8 mouse cellular contexts compared by ENCODE assay signal in the genomic region with DNA sequence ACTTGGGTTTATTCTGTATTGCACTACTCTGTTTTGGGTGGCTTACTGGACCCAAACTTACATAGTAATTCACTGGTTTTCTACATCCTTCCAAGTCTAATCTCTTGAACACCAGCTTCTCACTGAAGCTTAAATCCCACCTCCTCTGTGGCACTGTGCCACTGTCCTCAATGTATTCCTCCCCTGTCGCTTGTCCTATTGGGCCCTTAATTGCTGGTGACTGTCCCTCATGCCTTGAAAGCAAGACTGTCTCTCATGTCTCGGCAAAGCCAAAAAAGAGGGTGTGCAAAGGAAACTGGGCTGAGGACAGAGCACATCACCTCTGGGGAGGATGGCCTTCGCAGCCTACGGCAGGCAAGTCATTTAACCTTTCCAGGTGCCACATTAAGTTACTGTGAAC. TPM values are rescaled to one million over a fixed set of nuclear protein-coding genes. Genes with fewer than 3 reads are reported as not detected.
DNase-seq lines count a peak whose midpoint lies in the region; ATAC-seq and TF ChIP-seq lines count a peak whose summit lies in the region.

No protein-coding gene starts in this region.

- DNase-seq in lung, postnatal 25 days (ENCODE audit: low spot score), result no peak
- DNase-seq in embryonic facial prominence, embryonic 14.5 days (ENCODE audit: low spot score), result no peak
- DNase-seq in limb, embryonic 14.5 days (ENCODE audit: low spot score), result no peak
- no peak for DNase-seq in layer of hippocampus, postnatal 25 days (ENCODE audit: extremely low spot score in 1 of 2, low spot score in 1 of 2)
- DNase-seq in yolk sac, embryonic 10.5 days (ENCODE audit: low spot score), result no peak
- DNase-seq in layer of hippocampus, adult 18-20 months (ENCODE audit: low spot score in 2 of 2), result no peak

- H3K36me3 ChIP-seq in lung, embryonic 15.5 days, result peaks cover 27% of the 10 kb centered on the region
- H3K36me3 ChIP-seq in embryonic facial prominence, embryonic 14.5 days (ENCODE audit: control insufficient read depth, insufficient read depth, low read length), result peaks cover 35% of the 10 kb centered on the region
- H3K36me3 ChIP-seq in limb, embryonic 14.5 days (ENCODE audit: control insufficient read depth, insufficient read depth, low read length), result peaks cover 40% of the 10 kb centered on the region
- peaks cover 17% of the 10 kb centered on the region for H3K36me3 ChIP-seq in small intestine, adult 2 months (ENCODE audit: control insufficient read depth, insufficient read depth, low read length)

- no peak for TF ChIP-seq CTCF in small intestine, adult 2 months (IDR thresholded peaks at IDR 0.05; ENCODE audit: extremely low read depth, insufficient read length, insufficient replicate concordance, low read depth, low read length)

- no peaks in the 10 kb centered on the region for H3K27me3 ChIP-seq in lung, embryonic 15.5 days
- H3K27me3 ChIP-seq in embryonic facial prominence, embryonic 14.5 days (replicated peaks; ENCODE audit: control insufficient read depth, insufficient read depth, low read length), result no peaks in the 10 kb centered on the region
- H3K27me3 ChIP-seq in limb, embryonic 14.5 days (ENCODE audit: control insufficient read depth, insufficient read depth, low read length), result no peaks in the 10 kb centered on the region
- H3K27me3 ChIP-seq in small intestine, adult 2 months (ENCODE audit: control insufficient read depth, insufficient read depth, low read length), result no peaks in the 10 kb centered on the region

- H3K4me3 ChIP-seq in lung, embryonic 15.5 days, result peak overlapping the region; percentile 87
- H3K4me3 ChIP-seq in embryonic facial prominence, embryonic 14.5 days (ENCODE audit: low read depth, low read length), result peak overlapping the region; percentile 97
- peak overlapping the region; percentile 66 for H3K4me3 ChIP-seq in limb, embryonic 14.5 days (replicated peaks; ENCODE audit: low read length)
- H3K4me3 ChIP-seq in small intestine, adult 2 months (ENCODE audit: low read depth, low read length), result peak overlapping the region; percentile 41

- peaks cover 12% of the 10 kb centered on the region for H3K4me1 ChIP-seq in lung, embryonic 15.5 days
- peaks cover 6% of the 10 kb centered on the region for H3K4me1 ChIP-seq in embryonic facial prominence, embryonic 14.5 days (ENCODE audit: control insufficient read depth, insufficient read depth, low read length)
- peaks cover 7% of the 10 kb centered on the region for H3K4me1 ChIP-seq in limb, embryonic 14.5 days (ENCODE audit: control insufficient read depth, insufficient read depth, low read length)
- H3K4me1 ChIP-seq in small intestine, adult 2 months (ENCODE audit: control insufficient read depth, insufficient read depth, insufficient read length, low read length), result peaks cover 6% of the 10 kb centered on the region; the same call in 1 of the 2 replicates

- TF ChIP-seq POLR2A in limb, embryonic 14.5 days (IDR thresholded peaks at IDR 0.05; ENCODE audit: borderline replicate concordance, extremely low read depth, insufficient read depth, insufficient read length), result no peak
- no peak for TF ChIP-seq POLR2A in small intestine, adult 2 months (IDR thresholded peaks at IDR 0.05; ENCODE audit: low read depth, low read length)

- peak overlapping the region; percentile 60 for H3K4me2 ChIP-seq in lung, embryonic 15.5 days
- H3K4me2 ChIP-seq in embryonic facial prominence, embryonic 14.5 days (ENCODE audit: low read depth, low read length), result peak overlapping the region; percentile 66
- H3K4me2 ChIP-seq in limb, embryonic 14.5 days (replicated peaks; ENCODE audit: low read depth, low read length, severe bottlenecking), result peak overlapping the region; percentile 56

- no peak overlapping the region for H3K27ac ChIP-seq in lung, embryonic 15.5 days
- H3K27ac ChIP-seq in embryonic facial prominence, embryonic 14.5 days (replicated peaks; ENCODE audit: low read depth, low read length), result no peak overlapping the region
- H3K27ac ChIP-seq in limb, embryonic 14.5 days (replicated peaks; ENCODE audit: low read depth, low read length), result no peak overlapping the region
- no peak overlapping the region for H3K27ac ChIP-seq in small intestine, adult 2 months (ENCODE audit: insufficient read depth, low read depth, low read length)

- no peaks in the 10 kb centered on the region for H3K9me3 ChIP-seq in lung, embryonic 15.5 days
- no peaks in the 10 kb centered on the region for H3K9me3 ChIP-seq in embryonic facial prominence, embryonic 14.5 days (ENCODE audit: control insufficient read depth, low read length)
- no peaks in the 10 kb centered on the region for H3K9me3 ChIP-seq in limb, embryonic 14.5 days (ENCODE audit: control insufficient read depth, low read length)

- H3K9ac ChIP-seq in lung, embryonic 15.5 days, result peak overlapping the region; percentile 84
- peak overlapping the region; percentile 93 for H3K9ac ChIP-seq in embryonic facial prominence, embryonic 14.5 days (ENCODE audit: low read depth, low read length)
- H3K9ac ChIP-seq in limb, embryonic 14.5 days (ENCODE audit: low read depth, low read length, severe bottlenecking), result peak overlapping the region; percentile 80

- 23% methylated on average over 4 of the region's 4 CpGs for WGBS in lung, embryonic 15.5 days
- 27% methylated on average over 4 of the region's 4 CpGs for WGBS in embryonic facial prominence, embryonic 14.5 days
- WGBS in limb, embryonic 14.5 days, result 28% methylated on average over 4 of the region's 4 CpGs
- WGBS in small intestine, adult 2 months, result 23% methylated on average over 4 of the region's 4 CpGs

- ATAC-seq in lung, embryonic 15.5 days (ENCODE audit: borderline replicate concordance, extremely low read depth, low FRiP score, low TSS enrichment), result no peak
- no peak for ATAC-seq in embryonic facial prominence, embryonic 14.5 days (ENCODE audit: low read depth)
- ATAC-seq in limb, embryonic 14.5 days (ENCODE audit: low FRiP score, low read depth), result no peak

RNA-seq across cellular contexts. Expression of a gene that starts 1.0 kb away (rescaled TPM):
- 40.1 and 42.6 TPM in 2 replicates for polyA plus RNA-seq in lung, embryonic 15.5 days (2015; fragmentation: Nextera tagmentation; extraction: Ambion mirVana)
- 36.7 and 42.6 TPM in 2 replicates for polyA plus RNA-seq in embryonic facial prominence, embryonic 14.5 days (2014; fragmentation: Nextera tagmentation; extraction: Ambion mirVana)
- 17.6 and 21.4 TPM in 2 replicates for polyA plus RNA-seq in limb, embryonic 14.5 days (2012; rRNA removed)
- 40.5 and 44.4 TPM in 2 replicates for polyA plus RNA-seq in limb, embryonic 14.5 days (2014; fragmentation: Nextera tagmentation; extraction: Ambion mirVana)
- polyA plus RNA-seq in small intestine, adult 2 months (2012; rRNA removed), result 1.6 and 2.1 TPM in 2 replicates
- total RNA-seq in layer of hippocampus, postnatal 25 days (2021), result 10 to 100 TPM; 30.4 to 31.0 TPM
- total RNA-seq in layer of hippocampus, adult 18-20 months (2021), result 10 to 100 TPM; 27.9 to 28.9 TPM

RNA-seq across cellular contexts. Expression of a gene that starts 23.0 kb away (rescaled TPM):
- 16.9 and 21.6 TPM in 2 replicates for polyA plus RNA-seq in lung, embryonic 15.5 days (2015; fragmentation: Nextera tagmentation; extraction: Ambion mirVana)
- polyA plus RNA-seq in embryonic facial prominence, embryonic 14.5 days (2014; fragmentation: Nextera tagmentation; extraction: Ambion mirVana), result 14.9 and 15.9 TPM in 2 replicates
- polyA plus RNA-seq in limb, embryonic 14.5 days (2012; rRNA removed), result 6.8 and 7.3 TPM in 2 replicates
- 17.6 and 19.2 TPM in 2 replicates for polyA plus RNA-seq in limb, embryonic 14.5 days (2014; fragmentation: Nextera tagmentation; extraction: Ambion mirVana)
- 1.1 and 2.0 TPM in 2 replicates for polyA plus RNA-seq in small intestine, adult 2 months (2012; rRNA removed)
- 10 to 100 TPM in 1 of 2 experiments, 1 to 10 TPM in 1; 9.1 to 10.6 TPM for total RNA-seq in layer of hippocampus, postnatal 25 days (2021)
- 1 to 10 TPM; 8.5 to 9.7 TPM for total RNA-seq in layer of hippocampus, adult 18-20 months (2021)

Comparison
In these comparisons a context has a peak if more than half of its experiments do, and no peak if none do; other contexts are left out.
1. H3K4me3 ChIP-seq: peak in every context shown above with its lines; median percentile 97 in embryonic facial prominence, embryonic 14.5 days; 87 in lung, embryonic 15.5 days; 66 in limb, embryonic 14.5 days; 41 in small intestine, adult 2 months.